Mouse (Mus musculus) retina, embryonic 14.5 days (tissue): ENCODE results near the gene Adamts14.

Experiments
- DNase-seq: peaks from one replicate; pipeline ENCODE4 v3.0.0-alpha.2; 2015; ENCODE audit warnings: low spot score

Gene Adamts14

DNA sequence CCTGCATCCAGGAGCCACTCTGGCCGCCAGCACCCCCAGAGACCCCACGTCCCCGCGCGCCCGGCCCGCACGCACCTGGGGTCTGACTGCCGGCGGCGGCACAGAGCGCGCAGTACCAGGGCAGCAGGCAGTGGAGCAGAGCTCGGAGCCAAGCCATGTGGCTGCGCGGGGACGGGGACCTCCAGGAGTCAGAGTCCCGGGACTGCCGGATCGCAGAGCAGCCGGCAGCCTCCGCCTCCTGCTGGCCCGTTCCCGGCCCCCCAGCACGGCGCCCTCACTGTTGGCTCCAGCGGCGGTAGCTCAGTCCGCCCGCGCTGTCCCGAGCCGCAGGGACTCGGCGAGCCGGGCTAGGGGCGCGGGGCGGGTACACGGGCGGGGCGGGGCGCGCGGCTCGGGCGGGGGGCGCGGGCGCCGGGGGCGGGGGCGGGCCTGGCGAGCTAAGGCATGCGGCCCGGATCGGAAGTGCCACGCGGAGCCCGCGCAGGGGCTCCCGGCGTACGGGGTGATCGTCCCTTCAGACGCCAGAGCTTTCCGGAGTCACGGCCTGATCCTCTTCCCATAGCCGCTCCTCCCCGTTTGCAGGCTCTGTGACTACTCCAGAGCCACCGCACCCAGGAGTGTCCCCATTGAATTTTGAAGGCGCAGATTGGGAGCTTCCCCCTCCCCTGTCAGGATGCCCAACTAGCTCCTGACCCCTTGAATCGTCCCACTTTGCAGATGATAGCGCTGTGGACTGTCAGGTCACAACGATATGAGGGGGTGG is at the start of gene Adamts14:
Adamts14 (minus strand) TSS at position 358 of the 763 bp plus-strand sequence.
- DNase-seq = peak; percentile 59

DNA sequence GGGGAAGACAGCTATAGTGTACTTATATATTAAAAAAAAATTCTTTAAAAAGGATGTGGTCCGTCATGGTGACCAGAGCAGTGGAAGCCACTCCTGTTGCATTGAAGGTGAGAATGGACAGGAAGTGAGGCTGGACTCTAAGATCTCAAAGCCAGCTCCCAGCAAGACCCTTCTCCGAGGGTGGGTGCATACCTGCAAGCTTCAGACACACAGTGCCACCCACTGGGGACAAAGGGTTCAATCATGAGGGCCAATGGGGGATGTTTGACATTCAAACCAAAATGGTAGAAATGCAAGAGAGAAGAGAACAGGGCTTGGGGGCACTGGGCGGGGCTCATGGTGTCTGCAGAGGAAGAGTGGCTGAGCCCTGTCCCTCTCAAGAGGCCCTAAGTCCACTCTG is 45.3 kb upstream of the Adamts14 start:
- no peak for DNase-seq

DNA sequence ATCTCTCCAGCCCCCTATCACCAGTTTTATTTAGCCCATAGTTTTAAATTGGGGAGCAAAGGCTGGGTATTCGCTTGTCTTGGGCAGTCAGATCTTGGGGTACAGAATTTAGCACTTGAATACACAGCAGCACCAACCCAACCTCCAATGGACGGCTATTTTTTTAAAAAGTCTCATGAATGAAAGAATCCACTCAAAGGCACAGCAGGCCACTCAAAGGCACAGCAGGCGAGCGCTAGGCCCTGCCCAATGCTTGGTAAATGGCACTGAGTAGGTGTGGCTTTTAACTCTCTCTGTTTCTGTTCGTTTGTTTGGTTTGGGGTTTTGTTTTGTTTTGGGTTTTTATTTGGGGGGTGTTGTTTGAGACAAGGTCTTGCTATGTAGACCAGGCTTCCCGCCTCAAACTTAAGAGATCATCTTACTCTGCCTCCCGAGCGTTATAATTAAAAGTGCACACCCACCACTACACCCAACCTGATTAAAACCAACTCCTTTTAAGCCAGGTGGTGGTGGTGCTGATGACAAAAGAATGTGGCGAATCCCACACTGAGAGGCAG is 42.2 kb upstream of the Adamts14 start:
- DNase-seq = no peak

DNA sequence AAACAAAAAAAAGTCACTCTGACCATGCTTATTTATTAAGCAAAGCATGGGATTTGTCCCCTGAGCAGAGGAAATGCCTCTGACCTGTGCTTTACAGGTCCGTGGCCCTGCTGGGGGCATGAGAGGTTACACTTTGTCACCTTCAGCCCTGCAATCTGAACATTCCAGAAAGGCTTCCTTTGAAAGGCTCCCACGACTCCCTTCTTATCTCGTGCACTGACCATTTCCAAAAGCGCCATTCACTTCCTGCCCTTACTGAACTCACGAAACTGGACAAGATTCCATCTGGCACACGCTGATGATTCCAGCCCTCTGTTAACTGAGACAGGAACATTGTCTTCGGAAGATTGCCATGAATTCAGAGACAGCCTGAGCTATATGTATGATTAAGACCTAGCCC is 40.5 kb upstream of the Adamts14 start:
- no peak for DNase-seq

DNA sequence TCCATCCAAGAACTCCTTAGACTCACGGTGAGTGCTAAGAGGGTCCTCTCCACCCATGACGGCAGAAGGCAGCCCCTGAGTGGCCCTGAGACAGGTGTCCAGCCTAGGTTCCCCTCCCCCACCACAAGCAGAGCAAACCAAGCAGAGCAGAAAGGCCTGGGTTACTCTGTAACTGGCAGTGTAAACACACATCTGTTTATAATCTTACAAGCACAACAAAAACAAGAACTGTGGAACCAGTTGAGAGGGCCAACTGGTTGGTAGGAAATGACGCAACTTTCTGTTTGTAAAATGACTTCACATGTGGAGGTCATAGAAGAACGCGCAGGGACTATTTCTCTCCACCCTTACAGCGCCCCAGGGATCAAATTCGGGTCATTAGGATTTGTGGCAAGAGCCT is 39.5 kb upstream of the Adamts14 start:
- no peak for DNase-seq

DNA sequence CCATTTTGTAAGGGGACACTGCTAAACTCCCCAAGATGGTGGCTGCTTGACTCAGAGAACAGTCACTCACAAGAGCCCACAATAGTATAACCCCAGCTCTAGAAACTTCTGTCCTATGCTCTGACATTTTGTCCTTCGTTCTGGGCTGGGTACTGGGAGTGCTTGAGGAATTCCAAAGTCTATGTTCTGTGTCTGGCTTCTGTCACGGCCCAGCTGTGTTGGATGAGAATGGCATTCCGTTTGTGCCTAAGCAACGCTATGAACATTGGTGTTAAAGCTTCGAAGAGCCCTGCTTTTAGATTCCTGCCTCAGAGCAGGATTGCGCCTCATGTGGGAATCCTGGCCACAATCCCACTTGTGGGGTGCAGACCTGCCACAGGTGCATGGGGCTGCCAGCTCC is 38.9 kb upstream of the Adamts14 start:
- no peak for DNase-seq

DNA sequence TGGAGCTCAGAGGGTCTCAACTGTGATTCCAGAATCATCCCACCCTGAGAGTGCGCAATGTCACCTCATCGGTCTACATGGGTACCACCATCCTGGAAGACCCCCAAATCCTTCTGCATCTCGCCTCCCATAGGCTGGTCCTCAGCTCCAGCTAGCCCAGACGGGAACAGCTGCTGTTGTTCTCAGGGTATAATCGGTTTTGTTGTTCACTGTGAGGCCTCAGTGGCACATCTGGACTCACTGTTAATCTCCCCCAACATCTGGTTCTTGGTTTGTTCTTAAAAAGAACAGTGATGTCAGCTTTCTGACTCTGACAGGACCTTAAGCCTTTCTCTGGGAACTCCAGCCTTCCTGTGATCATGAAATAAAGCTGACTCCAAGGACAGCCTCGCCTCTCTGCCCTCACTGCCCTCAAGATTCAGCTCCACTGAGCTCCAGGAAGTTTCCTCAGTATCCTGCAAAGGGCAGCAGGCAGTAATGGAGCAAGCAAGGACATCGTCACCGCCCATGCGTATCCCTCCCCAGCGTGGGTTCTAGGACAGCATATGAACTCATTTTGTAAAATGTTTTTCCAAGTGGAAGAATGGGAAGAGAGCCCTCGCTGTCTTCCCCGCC is 35.6 kb upstream of the Adamts14 start:
- DNase-seq = no peak

DNA sequence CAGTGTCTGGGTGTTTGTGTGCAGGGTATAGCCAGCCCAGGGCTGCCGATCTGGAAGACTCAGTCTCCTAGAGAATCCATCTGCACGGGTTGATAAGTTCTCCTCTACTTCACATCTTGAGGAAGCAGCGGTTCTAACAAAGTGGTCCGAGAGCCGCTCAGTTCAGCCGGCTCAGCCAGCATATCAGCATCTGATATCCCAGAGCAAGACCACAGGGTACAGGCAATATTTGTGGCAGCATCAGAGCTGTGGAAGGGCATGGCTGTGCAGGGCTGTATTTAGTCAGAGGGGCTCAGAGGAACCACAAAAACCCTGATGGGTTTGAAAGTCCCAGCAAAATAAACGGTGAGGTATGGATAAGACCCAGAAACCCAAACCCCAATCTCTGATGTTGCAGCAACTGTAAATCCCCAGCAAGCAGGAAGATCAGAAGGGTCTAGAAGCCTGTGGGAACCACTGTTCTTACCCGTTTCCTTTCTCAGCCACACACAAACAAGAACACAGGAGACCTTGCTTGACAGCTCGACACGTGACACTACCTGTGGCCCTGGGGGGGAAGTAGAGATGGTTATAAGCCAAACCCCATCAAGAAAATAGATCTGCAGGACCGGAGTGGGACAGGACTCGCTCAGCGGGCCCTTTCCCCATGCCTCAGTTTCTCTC is 32.8 kb upstream of the Adamts14 start:
- DNase-seq = no peak

DNA sequence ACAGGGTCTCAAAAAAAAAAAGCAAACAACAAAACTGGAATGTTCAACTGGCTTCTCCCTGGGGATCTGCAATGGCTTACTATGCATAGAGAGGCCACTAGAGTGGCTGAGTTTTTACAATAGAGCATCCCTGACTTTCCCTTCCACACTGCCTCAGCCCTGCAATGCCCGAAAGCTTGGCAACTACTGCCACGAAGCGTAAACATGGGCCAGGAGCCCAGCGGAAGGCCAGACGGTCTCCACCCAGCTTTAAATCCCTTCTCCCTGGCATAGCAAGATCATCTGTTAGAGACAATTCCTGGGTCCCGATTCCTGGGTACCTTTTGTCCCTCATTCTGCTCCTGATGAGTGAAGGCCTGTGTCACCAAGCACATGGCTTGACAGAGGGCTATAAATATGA is 30.8 kb upstream of the Adamts14 start:
- DNase-seq = no peak

DNA sequence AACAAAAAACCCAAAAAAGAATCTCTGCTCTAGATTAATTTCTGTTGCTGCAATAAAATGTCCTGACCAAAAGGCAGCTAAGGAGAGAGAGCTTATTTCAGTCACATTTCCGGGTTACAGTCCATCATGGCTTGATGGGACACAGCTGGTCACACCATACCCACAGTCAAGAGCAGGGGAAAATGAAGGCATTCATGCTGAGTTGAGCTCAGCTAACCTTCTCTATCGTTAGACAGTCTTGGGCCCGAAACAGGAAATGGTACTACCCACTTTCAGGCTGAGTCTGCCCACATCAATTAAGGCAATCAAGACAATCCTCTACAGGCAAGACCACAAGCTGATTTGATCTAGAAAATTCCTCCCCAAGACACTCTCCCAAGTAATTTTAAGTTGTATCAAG is 27.8 kb upstream of the Adamts14 start:
- DNase-seq = no peak

DNA sequence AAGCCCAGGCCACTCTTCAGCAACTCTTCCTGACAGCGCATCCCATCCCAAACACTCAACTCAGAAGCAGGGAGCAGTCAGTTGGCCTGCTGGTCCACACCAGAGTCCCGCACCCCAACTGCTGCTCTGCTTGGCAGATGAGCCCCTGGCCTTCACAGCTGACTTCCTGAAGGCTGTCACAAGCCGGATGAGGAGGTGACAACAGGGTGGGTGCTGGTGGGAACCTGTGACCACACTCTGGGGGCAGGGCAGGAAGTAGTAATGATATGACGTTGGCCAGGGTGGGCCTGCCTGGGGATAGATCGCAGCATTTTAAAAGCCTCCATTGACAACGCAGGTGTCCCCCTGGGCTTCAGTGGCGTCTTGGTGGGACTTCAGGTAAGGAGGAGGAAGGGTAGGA is 24.2 kb upstream of the Adamts14 start, which contains the start of gene Prf1:
Prf1 (plus strand) TSS at position 357 of the 400 bp plus-strand sequence.
- no peak for DNase-seq

DNA sequence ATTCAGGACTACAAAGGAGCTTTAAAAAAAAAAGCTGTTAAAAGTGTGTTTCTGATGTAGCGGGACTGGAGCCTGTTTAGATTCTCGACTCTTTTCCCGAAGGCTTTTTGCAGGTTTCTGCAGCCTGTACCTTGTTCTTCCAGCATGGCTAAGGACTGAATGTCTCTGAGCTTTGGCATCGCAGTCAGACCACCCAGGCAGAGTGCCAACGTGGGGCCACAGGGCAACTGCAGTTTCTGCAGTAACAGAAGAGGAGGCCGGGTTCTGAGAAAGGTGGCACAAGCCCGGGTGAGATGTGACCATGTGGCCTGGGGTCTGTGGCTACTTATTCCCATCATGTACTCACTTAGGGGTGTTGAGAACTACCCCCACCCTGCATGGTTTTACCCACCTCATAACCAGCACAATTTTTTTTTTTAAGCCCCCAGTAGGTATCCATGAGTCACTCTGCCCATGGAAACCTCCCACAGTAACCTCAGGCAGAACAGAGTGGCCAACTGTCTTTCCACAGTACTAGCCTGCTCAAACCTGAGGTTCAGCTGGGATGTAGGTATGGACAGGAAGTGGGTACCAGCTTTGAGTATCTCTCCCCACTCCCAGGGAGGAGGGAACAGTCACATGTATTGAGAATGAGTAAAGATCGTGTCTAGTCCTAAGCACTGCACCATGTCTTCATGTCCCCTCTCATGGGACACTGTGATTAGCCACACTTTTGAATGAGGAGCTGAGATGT is 23.6 kb upstream of the Adamts14 start:
- DNase-seq = no peak

DNA sequence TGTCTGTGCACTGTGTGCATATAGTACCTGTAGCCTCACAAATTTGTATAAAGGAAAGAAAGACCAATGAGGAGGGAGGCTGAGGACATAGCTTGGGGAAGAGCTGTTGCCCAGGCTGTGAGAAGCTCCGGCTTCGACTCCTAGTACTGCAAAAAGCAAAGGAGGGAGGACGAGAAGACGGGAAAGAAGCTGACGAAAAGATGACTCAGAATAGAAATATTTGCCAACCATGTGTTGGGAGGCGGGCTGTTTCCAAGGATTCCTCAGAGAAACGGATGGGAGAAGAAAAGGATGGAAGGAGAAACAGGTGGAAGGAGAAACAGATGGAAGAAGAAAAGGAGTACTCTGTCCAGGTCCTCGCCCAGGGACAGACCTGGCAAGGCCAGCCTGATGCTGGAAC is 21.0 kb upstream of the Adamts14 start:
- DNase-seq = no peak

DNA sequence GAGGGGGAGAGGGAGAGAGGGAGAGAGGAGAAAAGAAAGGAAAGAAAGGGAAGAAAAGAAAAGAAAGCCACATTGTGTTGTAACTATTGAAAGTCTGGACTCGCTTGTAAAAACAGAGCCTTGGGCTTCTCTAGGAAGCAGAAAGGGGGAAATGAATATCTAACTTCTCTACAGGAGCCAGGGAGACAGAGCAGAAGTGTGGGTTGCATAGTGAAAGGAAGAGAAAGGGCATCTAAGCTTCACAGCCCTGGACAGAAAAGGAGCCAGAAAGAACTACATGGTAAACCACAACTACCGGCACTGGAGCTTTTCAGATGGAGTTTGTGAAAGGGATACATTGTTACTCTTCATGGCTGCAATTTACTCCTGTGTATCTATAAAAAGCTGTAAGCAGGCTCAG is 17.2 kb upstream of the Adamts14 start:
- DNase-seq = no peak

DNA sequence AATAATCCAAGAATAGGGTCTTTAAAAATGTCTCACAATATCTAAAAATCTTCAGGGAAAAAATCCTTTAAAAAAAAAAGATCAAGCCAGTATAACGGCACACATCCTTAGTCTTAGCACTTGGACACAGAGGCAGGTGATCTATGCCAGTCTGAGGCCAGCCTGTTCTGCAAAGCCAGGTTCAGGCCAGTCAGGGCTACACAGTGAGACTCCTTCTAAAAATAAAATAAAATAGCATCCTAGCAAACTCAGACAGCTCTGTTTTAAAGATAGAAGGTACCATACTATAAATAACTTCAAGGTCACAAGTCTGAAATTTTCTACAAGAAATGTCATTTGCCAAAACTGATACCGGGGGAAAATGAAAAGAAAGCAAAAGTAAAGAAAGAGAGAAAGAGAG is 16.8 kb upstream of the Adamts14 start:
- no peak for DNase-seq

DNA sequence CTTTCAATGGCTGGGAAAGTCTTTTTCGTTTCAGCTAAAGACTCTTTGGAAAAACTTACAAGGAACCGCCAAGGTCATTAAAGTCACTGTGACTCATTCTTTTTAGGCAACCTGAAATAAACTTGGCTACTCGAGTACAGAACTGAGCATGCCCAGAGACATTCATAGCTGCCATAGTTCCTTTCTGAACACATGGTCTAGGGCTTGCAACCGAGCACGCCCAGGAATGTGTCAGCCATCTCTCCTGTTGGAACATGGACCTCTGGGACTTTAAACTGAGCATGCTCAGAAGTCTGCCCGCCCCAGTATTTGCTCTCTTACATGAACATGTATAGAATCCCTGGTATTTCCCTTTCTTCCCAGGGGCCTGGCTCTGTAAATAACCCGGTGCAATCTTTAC is 13.0 kb upstream of the Adamts14 start:
- DNase-seq = no peak

DNA sequence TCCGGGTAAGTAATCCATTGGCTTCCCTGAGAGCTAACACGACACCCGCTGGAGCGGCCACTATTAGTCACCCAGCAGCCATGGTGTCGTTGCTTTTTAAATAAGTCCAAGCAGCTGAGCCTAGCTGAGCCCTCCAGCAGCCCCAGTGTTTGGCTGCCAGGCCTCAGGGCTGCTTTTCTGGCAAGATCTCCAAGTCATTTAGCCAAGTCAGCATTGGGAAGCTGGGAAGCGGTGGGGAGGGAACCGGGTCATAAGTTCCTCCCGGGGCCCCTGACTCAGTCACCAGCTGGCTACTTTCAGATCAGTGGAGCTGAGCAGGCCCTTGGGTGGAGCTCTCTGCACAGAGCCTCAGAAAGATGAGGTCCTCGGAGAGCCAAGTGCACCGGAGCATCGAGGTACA is 12.0 kb upstream of the Adamts14 start:
- no peak for DNase-seq

DNA sequence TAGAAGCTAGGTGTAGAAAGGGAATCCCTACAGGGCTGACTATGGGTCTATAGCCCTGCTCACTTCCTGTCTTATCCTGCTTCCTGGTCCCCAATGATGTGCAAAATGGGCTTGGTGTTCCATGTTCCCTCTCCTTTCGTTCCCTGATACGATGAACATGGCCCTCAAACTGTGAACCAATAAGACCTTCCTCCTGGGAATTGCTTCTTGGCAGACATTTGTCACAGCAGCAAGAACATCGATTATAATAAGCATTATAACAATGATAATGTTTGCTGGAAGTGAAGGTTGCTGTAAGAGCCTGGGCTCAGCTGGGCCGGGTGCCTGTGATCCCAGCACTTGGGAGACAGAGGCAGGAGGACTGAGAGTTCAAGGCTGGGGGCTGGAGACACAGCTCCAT is 11.1 kb upstream of the Adamts14 start:
- DNase-seq = no peak

DNA sequence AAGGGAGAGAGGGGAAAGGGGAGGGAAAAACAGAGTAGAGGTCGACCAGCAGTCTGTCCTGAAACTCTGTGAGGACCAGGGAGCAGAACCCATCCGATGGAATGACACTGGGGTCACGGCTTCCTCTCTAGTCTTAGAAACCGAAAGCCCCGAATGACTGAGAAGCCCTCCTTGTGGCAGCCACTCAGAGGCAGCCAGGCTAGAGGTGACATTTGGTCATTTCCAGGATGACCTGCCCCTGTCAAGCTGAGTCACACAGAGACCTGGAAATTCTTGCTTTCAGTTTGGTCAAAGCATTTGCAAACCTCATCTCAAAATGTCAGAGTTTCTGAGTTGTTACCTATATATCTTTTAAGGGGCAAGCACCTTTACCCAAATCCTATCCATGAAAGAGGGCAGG is 7.9 kb upstream of the Adamts14 start:
- DNase-seq = no peak

DNA sequence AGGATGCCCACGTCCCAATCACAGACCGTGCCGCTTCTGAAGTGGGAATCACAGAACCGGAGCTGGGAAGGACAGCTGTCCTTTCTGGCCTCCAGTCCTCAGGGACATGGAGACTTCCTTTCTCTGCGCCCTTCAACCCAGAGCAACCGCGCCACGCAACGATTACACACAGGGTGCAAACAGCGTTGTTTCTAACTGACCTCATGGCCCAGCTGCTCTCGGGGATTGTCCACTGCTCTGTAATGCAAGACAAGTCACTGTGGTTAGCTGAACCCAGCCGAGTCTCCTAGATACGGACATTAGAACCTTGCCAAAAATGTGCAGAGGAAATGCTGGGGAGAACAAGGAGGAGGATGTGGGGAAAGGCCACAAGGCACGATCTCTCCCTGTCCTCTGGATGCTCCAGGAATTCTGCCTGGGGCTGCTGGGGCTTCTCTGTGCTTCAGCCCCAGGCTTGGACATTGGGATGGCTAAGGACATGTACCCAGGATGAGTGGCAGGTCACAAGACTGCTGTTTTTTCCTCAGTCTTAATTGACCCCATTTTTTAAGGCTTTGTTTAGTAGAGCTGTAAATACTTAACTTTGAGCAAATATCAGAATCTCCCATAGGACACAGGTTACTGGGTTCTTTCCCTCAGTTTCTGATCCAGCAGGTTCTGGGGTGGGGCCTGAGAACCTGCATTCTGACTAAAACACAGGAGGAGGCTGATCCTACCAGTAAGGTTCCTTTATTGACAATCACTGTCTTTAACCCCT is 4.9 kb upstream of the Adamts14 start:
- no peak for DNase-seq

DNA sequence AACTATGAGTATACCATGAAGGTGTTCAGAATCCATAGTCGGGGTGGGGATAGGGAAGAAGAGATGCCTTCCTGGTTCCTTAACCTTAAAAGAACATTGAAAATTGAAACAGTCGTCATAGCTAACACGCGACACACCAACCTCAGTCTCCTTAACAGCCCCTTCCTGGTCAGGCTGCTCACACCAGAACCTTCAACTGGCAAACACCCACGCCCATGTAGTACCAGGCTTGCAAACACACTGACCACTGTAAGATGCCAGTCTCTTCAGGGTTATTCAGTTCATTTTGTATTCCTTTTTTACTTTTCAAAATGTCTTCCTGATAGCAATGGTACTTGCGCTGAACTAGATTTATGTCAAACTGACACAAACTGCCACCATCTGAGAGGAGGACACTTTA is 3.8 kb upstream of the Adamts14 start:
- DNase-seq = no peak

DNA sequence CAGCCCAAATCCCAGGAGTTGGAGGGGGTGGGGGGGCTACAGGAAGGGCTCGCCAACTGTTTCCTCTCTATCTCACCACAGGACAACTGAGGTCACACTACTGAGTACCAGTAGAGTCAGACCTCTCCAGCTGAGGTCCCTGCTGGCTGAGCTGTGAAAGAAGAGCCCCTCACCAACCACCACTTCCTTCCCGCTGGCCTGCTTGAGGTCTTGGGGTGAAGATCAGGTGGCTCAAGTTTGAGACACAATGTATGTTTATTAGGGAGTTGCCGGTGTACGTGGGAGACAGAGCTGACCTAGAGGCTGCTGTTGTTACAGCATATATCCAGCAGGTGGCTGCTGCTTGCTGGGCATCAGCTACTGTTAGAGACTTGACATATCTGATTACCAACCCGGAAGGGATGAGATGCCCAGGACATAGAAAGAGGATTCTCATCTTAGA is 2.5 kb upstream of the Adamts14 start:
- peak; percentile 83 for DNase-seq
